Mouse (Mus musculus): ENCODE measurements around the gene Ak5.
A peak's percentile ranks its signal among the peaks of the same experiment; 100 is the strongest.
"Not testable (repeated sequence)": the region's sequence is repeated elsewhere in the genome, so short reads cannot be mapped to it uniquely, and the experiment has no call there.

Gene Ak5

GRCm38 (mm10) chr3:152625061-152625820 is 42.9 kb downstream of the Ak5 start:
- DNase-seq: peak in 1 of 2 experiments; percentile 4

GRCm38 (mm10) chr3:152620534-152620933 is 47.6 kb downstream of the Ak5 start:
- no peak for DNase-seq

- no peak for DNase-seq
Observed at GRCm38 (mm10) chr3:152620058-152620457, 48.1 kb downstream of the Ak5 start.

DNA sequence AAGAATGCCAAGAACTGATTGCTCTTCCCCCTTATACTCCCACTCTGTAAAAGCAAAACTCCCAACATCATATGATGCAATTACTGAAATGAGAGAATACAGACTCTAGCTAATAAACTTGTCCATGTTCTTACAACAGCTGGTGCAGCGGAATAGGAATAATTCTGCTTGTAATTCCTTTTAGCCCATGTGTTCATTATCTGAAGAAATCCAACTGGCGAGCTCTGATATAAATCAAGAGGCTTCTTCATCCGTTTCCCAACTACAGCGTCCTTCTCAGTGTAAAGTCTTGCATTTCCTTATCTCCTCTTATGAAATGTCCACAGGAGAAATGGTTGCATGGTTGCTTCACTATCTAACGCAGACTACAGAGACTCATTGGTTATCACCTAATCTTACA is 59.1 kb downstream of the Ak5 start:
- no peak for DNase-seq

- no peak for DNase-seq
Observed at GRCm38 (mm10) chr3:152605849-152606248, 62.3 kb downstream of the Ak5 start.

DNA sequence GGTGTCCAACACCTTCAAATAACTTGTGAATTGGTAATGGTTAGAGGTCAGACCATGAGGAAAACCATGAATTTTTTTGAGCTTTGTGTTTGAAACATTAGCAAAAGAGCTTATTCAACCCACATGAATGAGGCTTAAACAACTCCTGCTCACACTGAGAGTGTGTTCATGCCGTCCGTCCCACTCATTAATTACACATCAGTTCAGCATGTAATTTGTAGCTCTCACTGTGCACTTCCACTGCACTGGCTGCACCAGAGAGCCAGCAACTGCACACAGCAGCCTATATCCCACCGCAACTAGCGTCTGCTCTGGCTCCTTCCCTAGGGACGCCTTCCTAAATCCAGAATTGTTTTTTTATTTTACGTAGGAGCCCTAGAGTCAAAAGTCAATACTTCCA is 68.5 kb downstream of the Ak5 start:
- DNase-seq: no peak

DNA sequence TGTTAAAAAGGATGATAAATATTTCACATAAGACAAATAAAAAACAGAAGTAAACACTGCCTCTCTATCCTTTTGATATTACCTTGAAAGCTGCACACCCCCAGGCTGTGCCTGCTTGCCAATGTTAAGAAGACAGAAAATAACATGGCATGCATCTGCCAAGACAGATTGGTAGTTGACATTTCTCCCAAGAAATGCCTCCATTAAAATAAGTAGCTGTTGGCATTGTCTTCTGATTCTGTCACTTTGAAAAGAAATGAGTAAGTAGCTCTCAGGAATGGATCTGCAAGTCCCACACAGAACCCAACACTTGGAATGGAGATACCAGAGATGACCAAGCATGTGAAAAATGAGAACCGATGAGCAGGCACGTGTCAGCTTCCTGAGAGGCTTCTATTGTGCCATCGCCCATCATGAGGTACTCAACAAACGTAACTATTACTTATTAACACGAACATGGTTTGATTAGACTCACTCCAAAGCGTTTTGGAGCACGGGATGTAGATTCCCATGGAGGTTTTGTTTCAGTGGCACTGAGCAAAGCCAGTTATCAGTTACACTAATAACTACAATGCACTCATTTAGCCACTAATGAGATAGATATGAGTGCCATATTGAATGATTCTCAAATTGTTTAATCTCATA is 71.6 kb downstream of the Ak5 start:
- DNase-seq: no peak

- DNase-seq: no peak
Observed at GRCm38 (mm10) chr3:152592767-152593425, 75.3 kb downstream of the Ak5 start.

GRCm38 (mm10) chr3:152590491-152590890 is 77.7 kb downstream of the Ak5 start:
- DNase-seq: no peak

GRCm38 (mm10) chr3:152589101-152589500 is 79.1 kb downstream of the Ak5 start:
- DNase-seq: not testable (repeated sequence)

DNA sequence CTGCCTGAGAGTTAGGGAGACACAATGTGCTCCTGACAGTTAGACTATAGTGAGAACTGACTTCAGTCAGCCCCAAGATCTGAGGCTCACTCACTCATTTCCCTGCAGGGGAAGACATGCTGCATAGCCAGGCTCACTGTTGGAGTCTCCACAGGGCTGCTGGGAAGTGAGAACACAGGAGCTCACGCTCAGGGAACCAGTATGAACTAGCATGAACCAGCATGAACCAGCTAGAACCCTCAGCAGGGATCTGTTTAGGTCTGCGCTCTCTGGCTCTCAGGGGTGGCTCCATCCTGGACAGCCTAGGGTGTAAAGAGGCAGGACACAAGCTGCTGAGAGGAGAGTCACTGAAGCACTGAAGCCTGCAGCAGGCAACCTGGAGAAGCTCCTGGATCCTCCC is 81.2 kb downstream of the Ak5 start:
- no peak for DNase-seq

DNA sequence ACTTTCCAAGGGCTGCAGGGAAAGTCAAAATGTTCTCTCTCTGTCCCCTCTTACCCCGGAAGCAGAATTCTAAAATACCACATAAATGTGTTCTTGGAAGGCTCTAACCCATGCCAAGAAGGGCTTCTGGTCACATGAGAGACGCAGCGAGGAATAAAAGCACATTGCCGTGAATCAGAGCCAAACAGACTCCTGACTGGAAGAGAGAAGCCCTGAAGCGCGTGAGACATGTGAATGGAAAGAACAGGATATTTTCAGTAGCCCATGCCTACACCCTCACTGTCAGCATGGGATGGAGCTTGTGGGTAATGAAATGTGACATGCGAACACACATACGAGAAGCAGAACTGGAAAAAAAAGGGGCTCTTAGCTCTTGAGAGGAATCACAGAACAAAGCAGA is 82.0 kb downstream of the Ak5 start:
- DNase-seq: no peak

- DNase-seq: no peak
Observed at GRCm38 (mm10) chr3:152585581-152585980, 82.6 kb downstream of the Ak5 start.

DNA sequence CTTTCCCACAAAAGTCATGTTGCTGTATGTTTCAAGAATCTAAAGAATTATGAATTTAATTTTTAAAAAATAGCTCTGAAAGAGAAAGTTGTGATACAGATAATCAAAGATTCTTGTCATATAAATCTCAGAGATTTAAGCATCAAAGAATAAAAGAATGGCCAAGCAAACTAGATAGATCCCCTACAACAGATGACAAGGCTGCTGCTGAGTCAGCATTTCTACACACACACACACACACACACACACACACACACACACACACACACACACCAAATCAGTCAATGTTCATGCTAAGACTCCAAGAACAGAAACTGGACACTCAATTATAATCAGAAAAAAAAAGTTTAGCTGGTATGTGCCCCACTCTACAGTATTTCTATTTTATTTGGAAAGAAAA is 85.1 kb downstream of the Ak5 start:
- no peak for DNase-seq

DNA sequence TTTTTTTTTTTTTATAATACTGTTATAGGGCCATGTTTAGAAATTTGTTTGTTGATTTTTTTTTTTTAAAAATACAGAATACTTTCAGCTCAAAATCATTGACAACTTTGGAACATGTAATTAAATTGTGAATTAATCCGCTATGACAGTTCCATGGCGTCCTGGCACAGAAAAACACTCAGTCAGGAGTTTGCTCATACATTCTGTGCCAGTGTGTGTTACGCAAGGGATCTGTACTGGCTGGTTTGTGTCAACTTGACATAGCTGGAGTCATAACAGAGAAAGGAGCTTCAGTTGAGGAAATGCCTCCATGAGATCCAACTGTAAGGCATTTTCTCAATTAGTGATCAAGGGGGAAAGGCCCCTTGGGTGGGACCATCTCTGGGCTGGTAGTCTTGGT is 86.3 kb downstream of the Ak5 start:
- not testable (repeated sequence) for DNase-seq

- no peak for DNase-seq
Observed at GRCm38 (mm10) chr3:152579984-152580591, 88.1 kb downstream of the Ak5 start.

DNA sequence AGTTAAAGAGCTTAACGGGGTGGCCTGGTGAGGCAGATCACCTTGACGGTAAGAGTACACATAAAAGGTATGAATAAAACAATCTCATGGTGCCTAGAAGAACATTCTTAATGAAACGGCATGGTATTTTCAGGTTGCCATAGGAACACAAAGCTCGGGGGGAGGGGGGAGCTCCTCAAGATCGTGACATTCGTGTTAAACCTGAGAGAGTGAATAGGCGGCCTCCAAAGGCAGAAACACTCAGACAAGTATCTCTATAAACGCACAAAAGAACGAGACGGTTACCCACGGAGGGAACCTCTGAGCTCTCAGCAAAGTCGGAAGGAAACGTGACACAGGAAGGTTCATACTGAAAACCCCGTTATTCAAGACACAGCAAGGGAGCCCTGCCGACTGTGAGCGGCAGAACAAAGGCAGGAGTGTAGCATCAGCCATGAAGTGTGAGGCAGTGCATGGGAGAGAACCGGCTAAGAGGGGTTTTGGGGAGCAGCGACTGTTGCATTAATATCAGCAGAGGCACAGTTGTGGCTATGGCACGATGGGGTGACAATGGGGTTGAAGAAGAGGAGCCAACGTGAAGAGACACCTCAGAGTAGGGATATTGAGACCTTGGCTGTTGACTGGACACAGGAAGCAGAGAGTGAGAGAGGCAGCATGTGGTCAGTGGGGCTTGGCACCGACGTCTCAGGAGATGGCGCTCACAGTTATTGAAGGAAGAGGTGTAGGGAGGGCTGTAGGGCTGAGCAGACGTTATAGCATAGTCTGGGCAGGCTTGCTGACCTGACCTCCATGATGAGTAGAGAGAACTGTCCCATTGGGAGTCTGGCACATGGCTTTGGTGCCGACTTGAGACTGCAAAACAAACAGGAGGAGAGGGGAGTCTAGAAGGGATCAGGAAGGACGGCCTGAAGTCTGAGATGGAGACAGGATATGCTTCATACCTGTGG is 89.6 kb downstream of the Ak5 start:
- DNase-seq: no peak

GRCm38 (mm10) chr3:152577763-152578162 is 90.4 kb downstream of the Ak5 start:
- DNase-seq: no peak

DNA sequence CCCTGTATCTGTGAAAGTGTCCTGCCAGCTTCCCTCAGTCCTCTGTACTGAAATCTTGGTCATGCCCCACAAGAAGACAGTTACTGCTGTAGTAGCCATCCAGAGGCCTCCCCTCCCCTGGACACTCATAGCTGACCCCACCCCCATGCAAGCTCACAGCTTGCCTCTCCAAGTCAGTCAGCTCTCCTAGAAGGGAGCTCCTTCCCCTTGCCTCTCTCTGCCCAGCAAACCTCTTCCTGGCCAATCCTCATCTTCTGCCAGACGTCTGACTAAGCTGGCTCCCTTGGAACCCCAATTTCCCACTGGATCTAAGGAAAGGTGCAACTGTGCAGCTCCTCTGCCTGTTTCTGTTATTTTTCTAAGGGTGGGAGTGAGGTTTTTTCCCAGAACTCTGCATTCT is 90.9 kb downstream of the Ak5 start:
- DNase-seq: no peak

DNA sequence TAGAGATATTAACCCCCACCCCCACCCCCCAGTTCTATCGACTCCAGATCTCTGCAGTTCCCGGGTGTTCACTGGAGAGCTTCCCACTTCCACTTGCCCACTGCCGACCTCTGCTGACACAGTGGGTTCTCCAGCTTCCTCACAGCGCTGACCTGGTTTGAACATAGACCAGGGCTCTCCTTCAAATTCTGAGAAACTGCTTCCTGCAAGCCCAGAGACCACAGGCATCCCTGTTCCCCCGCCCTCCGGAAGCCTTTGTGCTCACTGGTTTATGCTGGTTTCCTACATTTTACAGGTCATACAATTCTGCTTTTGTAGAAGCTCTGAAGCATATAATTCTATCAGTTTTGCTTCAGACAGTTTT is 98.9 kb downstream of the Ak5 start:
- DNase-seq: peak; percentile 46 to 60

GRCm38 (mm10) chr3:152568455-152569241 is 99.5 kb downstream of the Ak5 start:
- DNase-seq: peak; percentile 53 to 61
